Mouse (Mus musculus) lung, adult 2 months (tissue): ENCODE data around the gene Higd1a.

ENCODE experiments used
- CTCF ChIP-seq: fragments of 200-500 bp; IDR thresholded peaks from 2 replicates; pipeline ENCODE4 v1.5.1; 2011; ENCODE audit warnings: mild to moderate bottlenecking, low read length, control low read depth; ENCODE audit not compliant: insufficient read depth
- POLR2A ChIP-seq: fragments of 200-500 bp; IDR thresholded peaks from 2 replicates; pipeline ENCODE4 v1.6.1; 2011; ENCODE audit warnings: low read depth, mild to moderate bottlenecking, control low read depth, low read length, borderline replicate concordance; ENCODE audit errors: extremely low read depth

DNA sequence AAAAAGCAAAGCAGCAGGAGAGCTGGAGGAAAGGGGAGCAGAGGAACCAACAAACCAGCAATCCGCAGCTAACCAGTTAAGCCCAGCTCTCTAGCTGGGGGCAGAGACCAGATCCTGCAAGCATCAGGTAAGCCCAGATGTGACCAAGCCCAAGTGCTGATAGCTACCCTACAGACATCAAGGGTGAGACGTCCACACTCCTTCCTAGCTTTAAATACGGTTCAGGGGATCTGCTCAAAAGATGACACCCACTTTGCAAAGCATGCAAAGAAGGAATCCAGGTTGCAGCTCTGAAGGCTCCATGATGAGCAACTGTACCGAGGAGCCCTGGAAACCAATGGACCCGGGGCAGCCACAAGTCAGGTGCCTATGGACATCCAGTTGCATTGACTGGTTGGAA is 48.3 kb upstream of the Higd1a start:
- TF ChIP-seq CTCF, result no peak
- no peak for TF ChIP-seq POLR2A
